ENCODE assay signal across 10 mouse cellular contexts in genomic region chr7:130968537-130968936, GRCm38 (mm10). TPM values are rescaled to one million over a fixed set of nuclear protein-coding genes. Genes with fewer than 3 reads are reported as not detected.
DNase-seq lines count a peak whose midpoint lies in the region; ATAC-seq and TF ChIP-seq lines count a peak whose summit lies in the region.
"Had no signal": no experiment of that assay in that cellular context is flagged by ENCODE, and none has a peak within 500 bp of the region (broad histone marks: within the 10 kb centered on the region; RNA-seq: fewer than 3 reads in every experiment).

No protein-coding gene starts in this region.

- ATAC-seq in midbrain, postnatal 0 days (ENCODE audit: low FRiP score): no peak
- ATAC-seq in midbrain, embryonic 13.5 days: no peak
- ATAC-seq in heart, embryonic 12.5 days (ENCODE audit: insufficient number of reproducible peaks, low FRiP score): no peak
- ATAC-seq in forebrain, embryonic 11.5 days (replicated peaks; ENCODE audit: low FRiP score): no peak

- no peaks in the 10 kb centered on the region for H3K9me3 ChIP-seq in midbrain, postnatal 0 days (ENCODE audit: low read length)
- H3K9me3 ChIP-seq in midbrain, embryonic 13.5 days: no peaks in the 10 kb centered on the region
- no peaks in the 10 kb centered on the region for H3K9me3 ChIP-seq in heart, embryonic 12.5 days (replicated peaks)
- H3K9me3 ChIP-seq in forebrain, embryonic 11.5 days (ENCODE audit: control insufficient read depth, low read length): no peaks in the 10 kb centered on the region

- peak; percentile 11; the same call in 1 of the 2 replicates for TF ChIP-seq POLR2A in small intestine, adult 2 months (IDR thresholded peaks at IDR 0.05; ENCODE audit: low read depth, low read length)

- H3K36me3 ChIP-seq in midbrain, postnatal 0 days (ENCODE audit: insufficient read depth, low read length): no peaks in the 10 kb centered on the region
- H3K36me3 ChIP-seq in midbrain, embryonic 13.5 days: no peaks in the 10 kb centered on the region
- H3K36me3 ChIP-seq in heart, embryonic 12.5 days: no peaks in the 10 kb centered on the region
- no peaks in the 10 kb centered on the region for H3K36me3 ChIP-seq in small intestine, adult 2 months (ENCODE audit: control insufficient read depth, insufficient read depth, low read length)
- H3K36me3 ChIP-seq in forebrain, embryonic 11.5 days (ENCODE audit: control insufficient read depth, insufficient read depth, low read length): no peaks in the 10 kb centered on the region

- TF ChIP-seq CTCF in midbrain, postnatal 0 days (IDR thresholded peaks at IDR 0.05): peak; percentile 18; the same call in 1 of the 2 replicates
- no peak for TF ChIP-seq CTCF in small intestine, adult 2 months (IDR thresholded peaks at IDR 0.05; ENCODE audit: extremely low read depth, insufficient read length, insufficient replicate concordance, low read depth, low read length)

- DNase-seq in adrenal gland, adult (ENCODE audit: inconsistent age in 2 of 2, low spot score in 1 of 2): peak; percentile 75 to 87
- DNase-seq in adrenal gland, postnatal 4 days (ENCODE audit: low spot score in 2 of 2): no peak
- DNase-seq in midbrain, postnatal 0 days (ENCODE audit: low spot score): no peak
- no peak for DNase-seq in layer of hippocampus, postnatal 36 days
- DNase-seq in forebrain, embryonic 11.5 days (ENCODE audit: low spot score): no peak
- DNase-seq: cerebellum, postnatal 14 days had no signal

- H3K4me3 ChIP-seq in midbrain, postnatal 0 days (ENCODE audit: low read depth, low read length): no peak overlapping the region
- no peak overlapping the region for H3K4me3 ChIP-seq in midbrain, embryonic 13.5 days (replicated peaks)
- no peak overlapping the region for H3K4me3 ChIP-seq in heart, embryonic 12.5 days
- H3K4me3 ChIP-seq in small intestine, adult 2 months (ENCODE audit: low read depth, low read length): no peak overlapping the region
- H3K4me3 ChIP-seq in forebrain, embryonic 11.5 days (ENCODE audit: low read depth, low read length): no peak overlapping the region

- no peaks in the 10 kb centered on the region for H3K4me1 ChIP-seq in midbrain, postnatal 0 days (ENCODE audit: insufficient read depth, low read length)
- peaks cover 9% of the 10 kb centered on the region; the same call in 1 of the 2 replicates for H3K4me1 ChIP-seq in midbrain, embryonic 13.5 days (replicated peaks)
- peaks cover 50% of the 10 kb centered on the region for H3K4me1 ChIP-seq in heart, embryonic 12.5 days (replicated peaks)
- no peaks in the 10 kb centered on the region; the same call in 1 of the 2 replicates for H3K4me1 ChIP-seq in small intestine, adult 2 months (ENCODE audit: control insufficient read depth, insufficient read depth, insufficient read length, low read length)
- H3K4me1 ChIP-seq in forebrain, embryonic 11.5 days (replicated peaks; ENCODE audit: control insufficient read depth, insufficient read depth, low read length): no peaks in the 10 kb centered on the region; the same call in 1 of the 2 replicates

- H3K9ac ChIP-seq in midbrain, postnatal 0 days (replicated peaks; ENCODE audit: low read length, poor library complexity, severe bottlenecking): no peak overlapping the region
- no peak overlapping the region for H3K9ac ChIP-seq in midbrain, embryonic 13.5 days (replicated peaks)
- H3K9ac ChIP-seq in heart, embryonic 12.5 days: no peak overlapping the region
- no peak overlapping the region for H3K9ac ChIP-seq in forebrain, embryonic 11.5 days (ENCODE audit: low read length)

- H3K27ac ChIP-seq in midbrain, postnatal 0 days (ENCODE audit: low read depth, low read length): no peak overlapping the region
- no peak overlapping the region for H3K27ac ChIP-seq in midbrain, embryonic 13.5 days
- H3K27ac ChIP-seq in heart, embryonic 12.5 days (ENCODE audit: poor library complexity, severe bottlenecking): 0 out of 2 replicates have a peak overlapping the region, but pooled peaks have one; percentile 14
- peak overlapping the region; percentile 58 for H3K27ac ChIP-seq in small intestine, adult 2 months (ENCODE audit: insufficient read depth, low read depth, low read length)
- no peak overlapping the region for H3K27ac ChIP-seq in forebrain, embryonic 11.5 days (ENCODE audit: low read depth, low read length)

- no peak overlapping the region for H3K4me2 ChIP-seq in midbrain, postnatal 0 days (ENCODE audit: low read depth, low read length, poor library complexity, severe bottlenecking)
- H3K4me2 ChIP-seq in midbrain, embryonic 13.5 days (replicated peaks): no peak overlapping the region
- H3K4me2 ChIP-seq in heart, embryonic 12.5 days: no peak overlapping the region
- no peak overlapping the region for H3K4me2 ChIP-seq in forebrain, embryonic 11.5 days (ENCODE audit: low read depth, low read length, severe bottlenecking)

- WGBS in midbrain, postnatal 0 days: 80% methylated on average over 7 of the region's 7 CpGs
- 83% methylated on average over 7 of the region's 7 CpGs for WGBS in midbrain, embryonic 13.5 days
- WGBS in heart, embryonic 12.5 days: 36% methylated on average over 7 of the region's 7 CpGs
- 58% methylated on average over 7 of the region's 7 CpGs for WGBS in small intestine, adult 2 months
- WGBS in forebrain, embryonic 11.5 days: 75% methylated on average over 7 of the region's 7 CpGs

- H3K27me3 ChIP-seq in midbrain, postnatal 0 days (ENCODE audit: insufficient read depth, low read length): no peaks in the 10 kb centered on the region
- no peaks in the 10 kb centered on the region for H3K27me3 ChIP-seq in midbrain, embryonic 13.5 days
- H3K27me3 ChIP-seq in heart, embryonic 12.5 days (replicated peaks): no peaks in the 10 kb centered on the region
- H3K27me3 ChIP-seq in small intestine, adult 2 months (ENCODE audit: control insufficient read depth, insufficient read depth, low read length): no peaks in the 10 kb centered on the region
- no peaks in the 10 kb centered on the region for H3K27me3 ChIP-seq in forebrain, embryonic 11.5 days (ENCODE audit: control insufficient read depth, insufficient read depth, low read length)

RNA-seq across cellular contexts. Expression of gene Htra1, which starts 32.6 kb away (rescaled TPM):
- 10 to 100 TPM; 52.9 to 66.2 TPM for total RNA-seq in adrenal gland, postnatal 4 days (2021)
- 23.5 and 31.8 TPM in 2 replicates for total RNA-seq in midbrain, postnatal 0 days (2014; rRNA removed)
- 32.9 and 33.3 TPM in 2 replicates for polyA plus RNA-seq in midbrain, postnatal 0 days (2015; fragmentation: Nextera tagmentation; extraction: Ambion mirVana)
- polyA plus RNA-seq in midbrain, embryonic 13.5 days (2015; fragmentation: Nextera tagmentation; extraction: Ambion mirVana): 4.3 and 6.2 TPM in 2 replicates
- polyA plus RNA-seq in heart, embryonic 12.5 days (2016; fragmentation: Nextera tagmentation; extraction: Ambion mirVana): 72.8 and 75.2 TPM in 2 replicates
- 30.2 and 35.8 TPM in 2 replicates for polyA plus RNA-seq in small intestine, adult 2 months (2012; rRNA removed)
- total RNA-seq in layer of hippocampus, postnatal 36 days (2021): 100 to 1,000 TPM; 221 to 291 TPM
- 2.7 and 4.2 TPM in 2 replicates for polyA plus RNA-seq in forebrain, embryonic 11.5 days (2014; fragmentation: Nextera tagmentation; extraction: Ambion mirVana)
- total RNA-seq: megakaryocyte-erythroid progenitor cell, adult 5-6 weeks had no signal

Comparison
In these comparisons a context has a peak if more than half of its experiments do, and no peak if none do; other contexts are left out.
1. DNase-seq: peak in adrenal gland, adult (2 of 2); none in adrenal gland, postnatal 4 days (0 of 2), midbrain, postnatal 0 days (single experiment), layer of hippocampus, postnatal 36 days (0 of 2) and forebrain, embryonic 11.5 days (single experiment).
2. H3K27ac ChIP-seq: peak in heart, embryonic 12.5 days (single experiment) and small intestine, adult 2 months (single experiment); none in midbrain, postnatal 0 days (single experiment), midbrain, embryonic 13.5 days (single experiment) and forebrain, embryonic 11.5 days (single experiment).